Mouse (Mus musculus) embryonic stem cell, embryonic (primary cell): ENCODE results near the gene Rai1.

Experiments
- CTCF ChIA-PET, 4 experiments: fragments of 300-600 bp in 2 of 4; fragments of 350-600 bp in 2 of 4; sonication (Branson Sonifier 250); formaldehyde crosslinking; loops; one replicate each; lab custom pipeline; 2022; ENCODE audit warnings: inconsistent platforms in 2 of 4; lab: Charles Lee
- POLR2A ChIA-PET, 4 experiments: fragments of 300-600 bp in 2 of 4; fragments of 350-600 bp in 2 of 4; sonication (Branson Sonifier 250); formaldehyde crosslinking; loops; one replicate each; lab custom pipeline; 2022; ENCODE audit warnings: antibody characterized with exemption in 4 of 4, inconsistent platforms in 1 of 4; lab: Charles Lee

Gene Rai1

GRCm38 (mm10) chr11:60139141-60139733 lies 34.4 kb downstream of the Rai1 start:
- ChIA-PET POLR2A (interaction anchor here in 3 of 4 experiments (0.6 to 4.3 kb wide), 15 partner anchors 9 to 884 kb away, joined by 3 to 17 read pairs (median 4); no protein-coding TSS in a partner anchor), CTCF (interaction anchor here (0.6 to 1.9 kb wide), 7 partner anchors 33 to 143 kb away, joined by 3 to 6 read pairs (median 4); partner anchors contain the start of gene Rai1 (in 1 of the 4))

- ChIA-PET POLR2A (interaction anchor here in 3 of 4 experiments (0.6 to 4.3 kb wide), 22 partner anchors 10 to 883 kb away, joined by 3 to 17 read pairs (median 4); no protein-coding TSS in a partner anchor), CTCF (interaction anchor here in 3 of 4 experiments (0.6 to 1.9 kb wide), 8 partner anchors 29 to 144 kb away, joined by 3 to 6 read pairs (median 4); partner anchors contain the start of gene Rai1 (in 2 of the 3))
Observed at GRCm38 (mm10) chr11:60139734-60140371, 35.0 kb downstream of the Rai1 start.

GRCm38 (mm10) chr11:60140586-60141284 lies 35.9 kb downstream of the Rai1 start:
- POLR2A ChIA-PET = interaction anchor here in 3 of 4 experiments (0.6 to 4.3 kb wide), 21 partner anchors 20 to 312 kb away, joined by 3 to 17 read pairs (median 5); no protein-coding TSS in a partner anchor
- CTCF ChIA-PET = interaction anchor here in 2 of 4 experiments (0.6 to 1.9 kb wide), 6 partner anchors 26 to 167 kb away, joined by 3 to 6 read pairs (median 4); partner anchors contain the start of gene Rai1 (in 1 of the 2)

GRCm38 (mm10) chr11:60141285-60141608 lies 36.4 kb downstream of the Rai1 start:
- POLR2A ChIA-PET = interaction anchor here in 3 of 4 experiments (0.6 to 4.3 kb wide), 16 partner anchors 13 to 273 kb away, joined by 3 to 17 read pairs (median 5); no protein-coding TSS in a partner anchor
- CTCF ChIA-PET = interaction anchor here in 2 of 4 experiments (0.6 to 1.9 kb wide), 5 partner anchors 27 to 166 kb away, joined by 3 to 6 read pairs (median 4); partner anchors contain the start of gene Rai1 (in 1 of the 2)

- POLR2A ChIA-PET = interaction anchor here in 1 of 4 experiments (1.9 to 3.0 kb wide), 2 partner anchors 11 to 33 kb away, joined by 6 to 13 read pairs; no protein-coding TSS in a partner anchor
- CTCF ChIA-PET = no interaction called here
Observed at GRCm38 (mm10) chr11:60143086-60143485, 38.3 kb downstream of the Rai1 start.

- ChIA-PET CTCF (interaction anchor here in 3 of 4 experiments (0.6 to 1.2 kb wide), 4 partner anchors 54 to 237 kb away, joined by 3 to 4 read pairs (median 4); no protein-coding TSS in a partner anchor), POLR2A (interaction anchor here in 2 of 4 experiments (1.1 to 1.5 kb wide), 3 partner anchors 9 to 16 kb away, joined by 3 to 4 read pairs (median 4); no protein-coding TSS in a partner anchor)
Observed at GRCm38 (mm10) chr11:60146170-60146569, 41.4 kb downstream of the Rai1 start.

- ChIA-PET CTCF (interaction anchor here in 1 of 4 experiments (0.6 kb wide), 1 partner anchor 144 kb away, joined by 4 read pairs; no protein-coding TSS in a partner anchor), POLR2A (interaction anchor here in 2 of 4 experiments (0.6 to 1.6 kb wide), 7 partner anchors 25 to 43 kb away, joined by 3 to 5 read pairs (median 3); no protein-coding TSS in a partner anchor)
Observed at GRCm38 (mm10) chr11:60148591-60148990, 43.8 kb downstream of the Rai1 start.

GRCm38 (mm10) chr11:60149086-60149485 lies 44.3 kb downstream of the Rai1 start:
- ChIA-PET POLR2A (interaction anchor here in 2 of 4 experiments (0.6 to 1.6 kb wide), 6 partner anchors 25 to 43 kb away, joined by 3 to 5 read pairs (median 4); no protein-coding TSS in a partner anchor), CTCF (no interaction called here)

- POLR2A ChIA-PET = no interaction called here
Observed at GRCm38 (mm10) chr11:60150677-60151076, 45.9 kb downstream of the Rai1 start.

GRCm38 (mm10) chr11:60152339-60152738 lies 47.5 kb downstream of the Rai1 start:
- ChIA-PET CTCF (no interaction called here), POLR2A (interaction anchor here in 1 of 4 experiments (1.6 kb wide), 1 partner anchor 13 kb away, joined by 6 read pairs; no protein-coding TSS in a partner anchor)

More at GRCm38 (mm10) chr11:60150677-60151076, 45.9 kb downstream of the Rai1 start:
- CTCF ChIA-PET = interaction anchor here in 1 of 4 experiments (0.7 kb wide), 1 partner anchor 10 kb away, joined by 4 read pairs; no protein-coding TSS in a partner anchor

GRCm38 (mm10) chr11:60153936-60154335 lies 49.1 kb downstream of the Rai1 start:
- POLR2A ChIA-PET = interaction anchor here in 3 of 4 experiments (0.6 to 1.6 kb wide), 8 partner anchors 12 to 40 kb away, joined by 3 to 6 read pairs (median 4); no protein-coding TSS in a partner anchor
- CTCF ChIA-PET = interaction anchor here in 2 of 4 experiments (0.6 to 2.1 kb wide), 3 partner anchors 12 to 153 kb away, joined by 3 to 5 read pairs (median 5); no protein-coding TSS in a partner anchor

GRCm38 (mm10) chr11:60155690-60156089 lies 50.9 kb downstream of the Rai1 start:
- CTCF ChIA-PET = interaction anchor here in 1 of 4 experiments (2.1 kb wide), 1 partner anchor 151 kb away, joined by 5 read pairs; no protein-coding TSS in a partner anchor
- POLR2A ChIA-PET = interaction anchor here in 1 of 4 experiments (1.1 to 1.7 kb wide), 2 partner anchors 10 to 14 kb away, joined by 3 to 4 read pairs; no protein-coding TSS in a partner anchor

GRCm38 (mm10) chr11:60158271-60158670 lies 53.5 kb downstream of the Rai1 start:
- POLR2A ChIA-PET = interaction anchor here in 1 of 4 experiments (0.8 kb wide), 1 partner anchor 9 kb away, joined by 3 read pairs; no protein-coding TSS in a partner anchor
- CTCF ChIA-PET = no interaction called here

- POLR2A ChIA-PET = interaction anchor here (1.1 to 4.7 kb wide), 8 partner anchors 10 to 59 kb away, joined by 3 to 55 read pairs (median 6); no protein-coding TSS in a partner anchor
- CTCF ChIA-PET = interaction anchor here in 2 of 4 experiments (1.0 to 1.3 kb wide), 2 partner anchors 39 to 40 kb away, joined by 3 read pairs; no protein-coding TSS in a partner anchor
Observed at GRCm38 (mm10) chr11:60159955-60160354, 55.1 kb downstream of the Rai1 start.

GRCm38 (mm10) chr11:60160454-60161114 lies 55.8 kb downstream of the Rai1 start:
- ChIA-PET POLR2A (interaction anchor here (0.7 to 4.7 kb wide), 22 partner anchors 10 to 60 kb away, joined by 3 to 55 read pairs (median 4); partner anchors contain the start of gene Rai1 (in 1 of the 4)), CTCF (interaction anchor here (0.5 to 1.3 kb wide), 8 partner anchors 10 to 60 kb away, joined by 3 to 5 read pairs (median 4); partner anchors contain the start of gene Rai1 (in 1 of the 4))

GRCm38 (mm10) chr11:60161146-60161874 lies 56.5 kb downstream of the Rai1 start:
- CTCF ChIA-PET = interaction anchor here (0.5 to 1.3 kb wide), 8 partner anchors 10 to 61 kb away, joined by 3 to 5 read pairs (median 4); partner anchors contain the start of gene Rai1 (in 1 of the 4)
- POLR2A ChIA-PET = interaction anchor here (0.7 to 4.7 kb wide), 25 partner anchors 9 to 60 kb away, joined by 3 to 55 read pairs (median 4); partner anchors contain the start of gene Rai1 (in 1 of the 4)
